Mouse (Mus musculus) megakaryocyte, embryonic 14.5 days (primary cell): Measurements from ENCODE around the gene Hbb-bs. TPM values are rescaled to one million over a fixed set of nuclear protein-coding genes. Genes with fewer than 3 reads are reported as not detected.
"Not testable (repeated sequence)": the region's sequence is repeated elsewhere in the genome, so short reads cannot be mapped to it uniquely, and the experiment has no call there.

Source experiments
- H3K27me3 ChIP-seq: replicated peaks from 2 replicates; pipeline ENCODE3; 2012; ENCODE audit warnings: inconsistent platforms
- H3K36me3 ChIP-seq: replicated peaks from 2 replicates; pipeline ENCODE3; 2012; ENCODE audit warnings: low read length, inconsistent platforms, mixed read lengths
- H3K4me1 ChIP-seq: 2 replicates; pipeline ENCODE4 v1.6.1; 2012; ENCODE audit warnings: inconsistent platforms
- H3K4me3 ChIP-seq: replicated peaks from 2 replicates; pipeline ENCODE3; 2012; ENCODE audit warnings: moderate library complexity, mild to moderate bottlenecking, inconsistent platforms
- H3K9me3 ChIP-seq: 2 replicates; pipeline ENCODE4 v1.6.1; 2012; ENCODE audit warnings: inconsistent platforms
- FLI1 ChIP-seq: IDR thresholded peaks from 2 replicates; pipeline ENCODE4 v1.6.1; 2012; ENCODE audit warnings: low read length, inconsistent platforms, mixed read lengths
- GATA1 ChIP-seq: IDR thresholded peaks from 3 replicates; pipeline ENCODE4 v1.6.1; 2012; ENCODE audit warnings: mixed read lengths, low read length, inconsistent platforms, borderline replicate concordance
- polyA plus RNA-seq: library from polyadenylated mRNA; stranded (reverse); fragments of >175 nt; gene quantifications from 2 replicates; pipeline ENCODE4 v1.2.3, GENCODE M21; 2012; ENCODE audit warnings: low replicate concordance; ENCODE audit not compliant: insufficient read depth

Hbb-bs gene
- polyA plus RNA-seq, 1 experiment: 663 TPM

DNA sequence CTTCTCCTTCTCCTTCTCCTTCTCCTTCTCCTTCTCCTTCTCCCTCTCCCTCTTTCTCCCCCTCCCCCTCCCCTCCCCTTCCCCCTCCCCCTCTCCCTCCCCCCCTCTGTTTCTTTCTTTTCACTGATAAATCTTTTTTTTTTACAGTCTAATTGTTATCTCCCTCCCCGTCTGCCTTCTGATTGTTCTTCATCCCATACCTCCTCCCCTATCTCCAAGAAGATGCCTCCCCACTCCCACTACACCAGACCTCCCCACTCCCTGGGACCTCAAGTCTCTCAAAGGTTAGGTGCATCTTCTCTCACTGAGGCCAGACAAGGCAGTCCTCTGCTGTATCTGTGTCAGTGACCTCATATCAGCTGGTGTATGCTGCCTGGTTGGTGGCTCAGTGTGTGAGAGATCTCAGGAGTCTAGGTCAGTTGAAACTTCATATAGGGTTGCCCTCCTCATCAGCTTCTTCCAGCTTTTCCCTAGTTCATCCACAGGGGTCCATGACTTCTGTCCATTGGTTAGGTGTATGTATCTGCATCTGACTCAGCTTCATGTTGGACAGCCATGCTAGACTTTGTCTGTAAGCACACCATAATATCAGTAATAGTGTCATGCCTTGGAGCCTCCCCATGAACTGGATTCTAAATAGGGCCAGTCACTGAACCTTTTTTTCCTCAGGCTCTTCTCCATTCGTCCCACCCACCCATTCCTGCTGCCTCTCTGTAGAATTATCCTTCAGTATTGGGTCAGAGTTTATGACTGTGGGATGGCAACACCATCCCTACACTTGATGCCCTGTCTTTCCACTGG lies 16.8 kb upstream of the Hbb-bs start:
- no peak overlapping the region for H3K4me3 ChIP-seq
- H3K9me3 ChIP-seq: no peaks in the 10 kb centered on the region
- no peaks in the 10 kb centered on the region for H3K36me3 ChIP-seq
- no peaks in the 10 kb centered on the region for H3K27me3 ChIP-seq
- TF ChIP-seq FLI1 (no peak), GATA1 (no peak)
- H3K4me1 ChIP-seq: peaks cover 21% of the 10 kb centered on the region

DNA sequence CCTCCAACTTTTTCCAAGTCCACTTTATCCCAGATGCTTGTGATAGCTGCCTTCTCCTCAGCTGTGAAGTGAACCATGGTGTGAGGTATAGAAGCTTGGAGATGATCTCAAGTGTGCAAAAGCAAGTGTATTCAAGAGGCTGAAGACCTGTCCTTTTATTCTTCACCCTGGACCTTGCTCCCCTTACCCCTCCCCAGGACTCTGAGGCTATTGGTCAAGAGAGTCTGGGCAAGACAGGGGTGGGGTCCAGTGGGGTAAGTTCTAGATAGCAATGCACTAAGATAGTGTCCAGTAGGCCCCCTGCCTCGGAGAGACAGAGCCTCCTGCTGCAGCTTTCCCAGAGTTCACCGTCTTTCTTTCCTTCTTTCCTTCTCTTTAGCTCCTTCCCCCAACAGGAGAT lies 15.1 kb upstream of the Hbb-bs start, which contains the start of gene Hbb-bh1:
TSS of gene Hbb-bh1 (minus strand) at position 131 of the 400 bp plus-strand sequence.
- Histone ChIP-seq H3K4me3 (no peak within 1 kb of the TSS), H3K9me3 (no peaks in the 10 kb centered on the region), H3K27me3 (no peaks in the 10 kb centered on the region), H3K36me3 (no peaks in the 10 kb centered on the region), H3K4me1 (peaks cover 18% of the 10 kb centered on the region)
- no peak for TF ChIP-seq GATA1
- TF ChIP-seq FLI1: no peak

DNA sequence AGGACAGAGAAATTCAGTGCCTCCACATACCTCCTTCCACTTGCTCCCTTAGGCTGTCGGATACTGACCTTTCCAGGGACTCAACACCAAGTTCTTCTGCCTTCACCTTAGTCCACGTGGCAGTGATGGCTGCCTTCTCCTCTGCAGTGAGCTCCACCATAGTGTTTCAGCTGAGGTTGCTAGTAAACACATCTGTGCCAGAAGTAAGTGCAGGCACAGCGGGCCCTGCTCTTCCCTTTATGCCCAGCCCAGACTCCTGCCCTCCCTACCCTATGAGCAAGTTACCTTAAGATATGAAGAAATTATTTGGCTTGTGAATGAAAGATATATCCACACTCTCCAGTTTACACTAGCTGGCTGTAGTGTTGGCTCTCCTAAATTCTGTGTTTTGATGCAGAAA lies 12.4 kb upstream of the Hbb-bs start, which contains the start of gene Hbb-bh2:
TSS of gene Hbb-bh2 (minus strand) at position 253 of the 400 bp plus-strand sequence.
- no peaks in the 10 kb centered on the region for H3K27me3 ChIP-seq
- no peak within 1 kb of the TSS for H3K4me3 ChIP-seq
- peaks cover 26% of the 10 kb centered on the region for H3K4me1 ChIP-seq
- no peaks in the 10 kb centered on the region for H3K36me3 ChIP-seq
- no peak for TF ChIP-seq GATA1
- no peak for TF ChIP-seq FLI1
- H3K9me3 ChIP-seq: no peaks in the 10 kb centered on the region

DNA sequence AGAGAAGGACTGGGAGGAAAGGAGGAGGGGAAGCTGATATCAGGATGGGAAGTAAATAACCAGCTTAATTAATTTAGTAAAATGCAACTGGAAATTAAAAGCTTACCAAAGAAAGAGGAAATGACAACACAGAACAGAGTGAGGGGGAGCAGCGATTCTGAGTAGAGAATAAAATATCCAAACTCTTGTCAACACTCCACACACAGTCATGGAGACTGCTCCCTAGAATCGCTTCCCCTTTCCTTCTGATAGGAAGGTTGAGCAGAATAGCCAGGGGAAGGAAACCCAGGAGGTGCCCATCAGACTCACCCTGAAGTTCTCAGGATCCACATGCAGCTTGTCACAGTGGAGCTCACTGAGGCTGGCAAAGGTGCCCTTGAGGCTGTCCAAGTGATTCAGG lies 757 bp downstream of the Hbb-bs start:
- H3K27me3 ChIP-seq, H3K36me3 ChIP-seq, H3K4me3 ChIP-seq, H3K9me3 ChIP-seq: not testable (repeated sequence)
- H3K4me1 ChIP-seq: peaks cover 16% of the 10 kb centered on the region

DNA sequence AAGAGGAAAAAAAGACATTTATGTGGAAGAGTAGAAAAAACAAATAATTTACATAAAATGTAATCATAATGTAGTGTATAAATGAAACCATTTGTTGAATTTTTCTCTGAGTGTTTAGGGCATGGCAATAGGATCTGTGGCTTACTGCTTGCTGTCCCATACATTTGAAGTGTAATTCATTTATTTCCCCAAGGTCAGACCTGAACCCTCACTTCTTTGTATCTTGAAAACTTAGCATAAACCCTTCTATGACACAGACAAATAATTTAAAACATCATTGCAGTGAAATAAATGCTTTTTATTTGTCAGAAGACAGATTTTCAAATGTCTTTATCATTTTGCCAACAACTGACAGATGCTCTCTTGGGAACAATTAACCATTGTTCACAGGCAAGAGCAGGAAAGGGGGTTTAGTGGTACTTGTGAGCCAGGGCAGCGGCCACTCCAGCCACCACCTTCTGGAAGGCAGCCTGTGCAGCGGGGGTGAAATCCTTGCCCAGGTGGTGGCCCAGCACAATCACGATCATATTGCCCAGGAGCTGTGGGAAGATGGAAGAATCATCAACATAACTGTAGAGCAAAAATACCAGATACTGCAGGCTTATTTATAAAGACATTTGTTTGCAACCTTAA lies 1.5 kb downstream of the Hbb-bs start:
- Histone ChIP-seq H3K4me3 (no peak overlapping the region), H3K27me3 (no peaks in the 10 kb centered on the region), H3K4me1 (peaks cover 16% of the 10 kb centered on the region), H3K36me3 (no peaks in the 10 kb centered on the region), H3K9me3 (no peaks in the 10 kb centered on the region)
- no peak for TF ChIP-seq GATA1

DNA sequence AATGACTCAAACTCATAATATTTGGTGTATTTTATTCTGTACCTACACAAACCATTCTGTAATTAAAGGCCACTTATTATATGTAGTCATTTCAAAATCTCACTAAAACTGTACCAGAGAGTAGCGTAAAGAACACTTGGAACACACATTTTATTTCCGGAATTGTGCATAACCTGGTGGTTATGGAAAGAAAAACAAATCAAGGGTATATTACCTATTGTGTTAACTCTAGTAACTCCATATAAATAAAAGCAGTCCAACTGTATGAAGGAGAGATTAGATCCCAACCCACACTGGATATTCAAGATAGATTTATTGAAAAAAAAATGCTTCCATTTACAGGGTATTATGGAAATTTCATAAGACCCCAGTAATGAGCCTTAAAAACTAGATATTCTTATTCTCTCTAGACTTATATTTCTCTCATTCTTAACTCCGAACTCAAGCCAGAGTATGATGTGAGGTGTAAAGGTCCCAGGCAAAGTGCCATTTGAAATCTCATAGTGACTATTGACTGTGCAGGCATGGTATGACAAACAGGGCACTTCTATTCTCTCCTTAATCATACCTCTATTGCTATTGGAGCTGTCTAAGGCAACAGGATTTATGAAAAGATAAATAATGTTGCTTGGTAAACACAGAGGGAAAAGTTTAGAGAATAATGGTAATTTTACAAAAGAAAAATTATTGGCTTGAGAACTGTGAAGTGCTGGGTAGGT lies 2.2 kb downstream of the Hbb-bs start:
- Histone ChIP-seq H3K9me3 (no peaks in the 10 kb centered on the region), H3K4me1 (peaks cover 16% of the 10 kb centered on the region), H3K27me3 (no peaks in the 10 kb centered on the region), H3K4me3 (no peak overlapping the region), H3K36me3 (no peaks in the 10 kb centered on the region)
- TF ChIP-seq GATA1 (no peak), FLI1 (no peak)

DNA sequence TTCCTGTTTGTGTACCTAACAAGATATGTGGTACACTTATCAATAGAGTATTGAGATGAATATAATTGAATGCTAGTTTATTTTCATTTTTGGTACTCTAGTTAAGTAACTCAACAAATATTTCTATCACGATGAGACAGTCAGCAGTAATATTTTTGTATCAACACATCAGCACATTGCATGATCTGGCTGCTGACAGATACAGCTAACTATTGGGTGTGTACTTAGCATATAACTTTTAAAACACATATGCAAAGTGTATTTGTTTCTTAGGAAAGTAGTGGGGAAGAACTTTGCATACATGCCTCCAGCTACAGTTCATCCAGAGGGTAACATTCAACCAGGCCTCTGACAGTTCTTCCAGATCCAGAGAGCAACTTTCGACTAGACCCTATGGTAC lies 3.3 kb downstream of the Hbb-bs start:
- no peaks in the 10 kb centered on the region for H3K9me3 ChIP-seq
- TF ChIP-seq FLI1: no peak
- TF ChIP-seq GATA1: no peak
- no peaks in the 10 kb centered on the region for H3K36me3 ChIP-seq
- no peaks in the 10 kb centered on the region for H3K27me3 ChIP-seq
- H3K4me1 ChIP-seq: peaks cover 10% of the 10 kb centered on the region
- H3K4me3 ChIP-seq: no peak overlapping the region

DNA sequence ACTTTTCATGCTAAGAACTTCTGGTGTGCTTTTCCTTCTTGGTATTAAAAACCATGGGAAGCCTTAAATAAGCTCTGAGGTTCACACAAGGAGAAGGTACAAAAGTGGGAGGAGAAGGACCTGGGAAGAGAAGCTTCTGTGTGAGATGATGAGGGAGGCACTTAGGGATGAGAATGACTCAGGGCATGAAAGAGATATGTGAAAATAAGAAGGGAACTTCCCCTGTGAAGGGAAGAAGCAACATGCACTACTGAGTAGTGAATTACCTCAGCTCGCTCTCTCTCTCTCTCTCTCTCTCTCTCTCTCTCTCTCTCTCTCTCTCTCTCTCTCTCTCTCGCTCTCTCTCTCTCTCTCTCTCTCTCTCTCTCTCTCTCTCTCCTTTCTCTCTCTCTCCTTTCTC lies 12.8 kb downstream of the Hbb-bs start:
- not testable (repeated sequence) for H3K36me3 ChIP-seq, H3K9me3 ChIP-seq, H3K27me3 ChIP-seq, H3K4me3 ChIP-seq
- H3K4me1 ChIP-seq: peaks cover 30% of the 10 kb centered on the region

DNA sequence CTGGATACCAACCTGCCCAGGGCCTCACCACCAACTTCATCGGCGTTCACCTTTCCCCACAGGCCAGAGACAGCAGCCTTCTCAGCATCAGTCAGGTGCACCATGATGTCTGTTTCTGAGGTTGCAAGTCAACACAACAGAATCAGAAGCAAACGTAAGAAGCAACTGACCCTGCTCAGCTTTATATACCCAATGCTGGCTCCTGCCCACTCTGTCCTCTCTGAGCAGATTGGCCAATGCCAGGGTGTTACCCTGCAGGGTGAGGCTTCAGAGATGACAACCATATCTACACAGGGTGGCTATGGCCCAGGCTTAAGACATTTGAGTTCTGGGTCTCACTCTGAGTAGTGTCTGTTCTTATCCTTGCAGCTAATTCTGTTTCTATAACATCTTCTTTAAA lies 14.1 kb downstream of the Hbb-bs start, which contains the start of gene Hbb-bt:
TSS of gene Hbb-bt (minus strand) at position 231 of the 400 bp plus-strand sequence.
- no peaks in the 10 kb centered on the region for H3K36me3 ChIP-seq
- no peaks in the 10 kb centered on the region for H3K9me3 ChIP-seq
- H3K27me3 ChIP-seq: no peaks in the 10 kb centered on the region
- peaks cover 43% of the 10 kb centered on the region for H3K4me1 ChIP-seq
- peak within 1 kb of the TSS; percentile 38 for H3K4me3 ChIP-seq
- TF ChIP-seq GATA1 (no peak), FLI1 (no peak)

DNA sequence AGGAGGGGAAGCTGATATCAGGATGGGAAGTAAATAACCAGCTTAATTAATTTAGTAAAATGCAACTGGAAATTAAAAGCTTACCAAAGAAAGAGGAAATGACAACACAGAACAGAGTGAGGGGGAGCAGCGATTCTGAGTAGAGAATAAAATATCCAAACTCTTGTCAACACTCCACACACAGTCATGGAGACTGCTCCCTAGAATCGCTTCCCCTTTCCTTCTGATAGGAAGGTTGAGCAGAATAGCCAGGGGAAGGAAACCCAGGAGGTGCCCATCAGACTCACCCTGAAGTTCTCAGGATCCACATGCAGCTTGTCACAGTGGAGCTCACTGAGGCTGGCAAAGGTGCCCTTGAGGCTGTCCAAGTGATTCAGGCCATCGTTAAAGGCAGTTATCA lies 14.7 kb downstream of the Hbb-bs start:
- H3K9me3 ChIP-seq, H3K4me3 ChIP-seq, H3K27me3 ChIP-seq, H3K36me3 ChIP-seq: not testable (repeated sequence)
- peaks cover 45% of the 10 kb centered on the region for H3K4me1 ChIP-seq
